Mouse (Mus musculus) hindlimb bud, embryonic 11.5 days (tissue): ENCODE measurements around the gene Gm10282.

ENCODE experiments used
- DNase-seq: peaks from one replicate; pipeline ENCODE4 v3.0.0-alpha.2; 2012; ENCODE audit warnings: low read depth, low spot score; ENCODE audit errors: extremely low spot score

The Gm10282 gene

GRCm38 (mm10) chr8:72300654-72301400 lies 4.2 kb downstream of the Gm10282 start:
- no peak for DNase-seq

GRCm38 (mm10) chr8:72298928-72299327 lies 6.1 kb downstream of the Gm10282 start:
- DNase-seq: no peak

- no peak for DNase-seq
Measured at GRCm38 (mm10) chr8:72296561-72296960, 8.5 kb downstream of the Gm10282 start.

- no peak for DNase-seq
Measured at GRCm38 (mm10) chr8:72295679-72296078, 9.4 kb downstream of the Gm10282 start.

- DNase-seq: no peak
Measured at GRCm38 (mm10) chr8:72295125-72295524, 9.9 kb downstream of the Gm10282 start.

GRCm38 (mm10) chr8:72293309-72293708 lies 11.8 kb downstream of the Gm10282 start:
- DNase-seq: no peak

GRCm38 (mm10) chr8:72291104-72291503 lies 14.0 kb downstream of the Gm10282 start:
- DNase-seq: no peak

- no peak for DNase-seq
Measured at GRCm38 (mm10) chr8:72289051-72289450, 16.0 kb downstream of the Gm10282 start.

GRCm38 (mm10) chr8:72285285-72285684 lies 19.8 kb downstream of the Gm10282 start:
- DNase-seq: no peak

GRCm38 (mm10) chr8:72281634-72282033 lies 23.4 kb downstream of the Gm10282 start:
- DNase-seq: no peak

GRCm38 (mm10) chr8:72279151-72279550 lies 25.9 kb downstream of the Gm10282 start:
- no peak for DNase-seq

- no peak for DNase-seq
Measured at GRCm38 (mm10) chr8:72277244-72277643, 27.8 kb downstream of the Gm10282 start.

GRCm38 (mm10) chr8:72273807-72274206 lies 31.3 kb downstream of the Gm10282 start:
- no peak for DNase-seq

- no peak for DNase-seq
Measured at GRCm38 (mm10) chr8:72273111-72273770, 31.8 kb downstream of the Gm10282 start.

- no peak for DNase-seq
Measured at GRCm38 (mm10) chr8:72272361-72272760, 32.7 kb downstream of the Gm10282 start.

GRCm38 (mm10) chr8:72271691-72272090 lies 33.4 kb downstream of the Gm10282 start:
- no peak for DNase-seq

- no peak for DNase-seq
Measured at GRCm38 (mm10) chr8:72271051-72271660, 33.9 kb downstream of the Gm10282 start.

GRCm38 (mm10) chr8:72270606-72271005 lies 34.5 kb downstream of the Gm10282 start:
- no peak for DNase-seq

GRCm38 (mm10) chr8:72268356-72268755 lies 36.7 kb downstream of the Gm10282 start:
- no peak for DNase-seq

- no peak for DNase-seq
Measured at GRCm38 (mm10) chr8:72267106-72267505, 38.0 kb downstream of the Gm10282 start.

GRCm38 (mm10) chr8:72266671-72267070 lies 38.4 kb downstream of the Gm10282 start:
- DNase-seq: no peak

GRCm38 (mm10) chr8:72265342-72265741 lies 39.7 kb downstream of the Gm10282 start:
- DNase-seq: no peak
